Mouse (Mus musculus): ENCODE measurements around the gene Rtl8b.

- no peak for TF ChIP-seq CTCF (IDR thresholded peaks at IDR 0.05; ENCODE audit: low read depth, low read length)
- TF ChIP-seq POLR2A (IDR thresholded peaks at IDR 0.05; ENCODE audit: borderline replicate concordance, low read depth, low read length), result no peak
Measured at GRCm38 (mm10) chrX:53699225-53699624, 29.0 kb upstream of the Rtl8b start.
